Mouse (Mus musculus) intestine, postnatal 0 days (tissue): ENCODE results near the gene Gipr. TPM values are rescaled to one million over a fixed set of nuclear protein-coding genes. Genes with fewer than 3 reads are reported as not detected.

ENCODE experiments used
- ATAC-seq: fragments of 200-750 bp; cut with Nextera tagmentation; 2 replicates; pipeline ENCODE4 v1.8.0; 2017; ENCODE audit warnings: mild to moderate bottlenecking, moderate TSS enrichment, moderate library complexity
- H3K27ac ChIP-seq: fragments of 300-500 bp; sonication (generic); 2 replicates; pipeline ENCODE4 v1.5.1; 2014; ENCODE audit warnings: mild to moderate bottlenecking, low read depth, low read length, moderate library complexity
- H3K27me3 ChIP-seq: fragments of 300-500 bp; sonication (generic); replicated peaks from 2 replicates; pipeline ENCODE4 v1.6.1; 2014; ENCODE audit warnings: low read length, mixed read lengths; ENCODE audit not compliant: control insufficient read depth, insufficient read depth
- H3K36me3 ChIP-seq: fragments of 300-500 bp; sonication (generic); 2 replicates; pipeline ENCODE4 v1.6.1; 2014; ENCODE audit warnings: mild to moderate bottlenecking, moderate library complexity; ENCODE audit not compliant: control insufficient read depth, insufficient read depth
- H3K4me1 ChIP-seq: fragments of 300-500 bp; sonication (generic); replicated peaks from 2 replicates; pipeline ENCODE4 v1.6.1; 2014; ENCODE audit warnings: antibody characterized with exemption, low read length, mixed read lengths; ENCODE audit not compliant: control insufficient read depth, insufficient read depth
- H3K4me2 ChIP-seq: fragments of 300-500 bp; sonication (generic); replicated peaks from 2 replicates; pipeline ENCODE4 v1.6.1; 2014; ENCODE audit warnings: low read depth, mild to moderate bottlenecking, moderate library complexity
- H3K4me3 ChIP-seq: fragments of 300-500 bp; sonication (generic); 2 replicates; pipeline ENCODE4 v1.5.1; 2014; ENCODE audit warnings: low read depth, low read length
- H3K9ac ChIP-seq: fragments of 300-500 bp; sonication (generic); 2 replicates; pipeline ENCODE4 v1.6.1; 2014; ENCODE audit warnings: mild to moderate bottlenecking, low read depth, low read length
- H3K9me3 ChIP-seq: fragments of 300-500 bp; sonication (generic); 2 replicates; pipeline ENCODE4 v1.6.1; 2016; ENCODE audit warnings: mixed run types; ENCODE audit not compliant: control insufficient read depth
- CTCF ChIP-seq: sonication (generic); IDR thresholded peaks from 2 replicates; pipeline ENCODE4 v1.5.1; 2016; ENCODE audit warnings: low read depth, mild to moderate bottlenecking, control low read depth, antibody characterized with exemption, moderate library complexity
- WGBS: fragments of 180-500 bp; shearing (Covaris S2); extraction: QIAGEN DNeasy Blood & Tissue Kit; methylation state at CpG from one replicate; pipeline ENCODE4 v1.1.7; 2014; 5-methylcytosine and 5-hydroxymethylcytosine counted together
- polyA plus RNA-seq: library from polyadenylated mRNA; unstranded; fragments of >200 nt; fragmentation: Nextera tagmentation; extraction: Ambion mirVana; gene quantifications from 2 replicates; pipeline ENCODE4 v1.2.1, GENCODE M21; 2015

Gipr gene
- polyA plus RNA-seq, 1 experiment from 2014 or later: 0.48 TPM

DNA sequence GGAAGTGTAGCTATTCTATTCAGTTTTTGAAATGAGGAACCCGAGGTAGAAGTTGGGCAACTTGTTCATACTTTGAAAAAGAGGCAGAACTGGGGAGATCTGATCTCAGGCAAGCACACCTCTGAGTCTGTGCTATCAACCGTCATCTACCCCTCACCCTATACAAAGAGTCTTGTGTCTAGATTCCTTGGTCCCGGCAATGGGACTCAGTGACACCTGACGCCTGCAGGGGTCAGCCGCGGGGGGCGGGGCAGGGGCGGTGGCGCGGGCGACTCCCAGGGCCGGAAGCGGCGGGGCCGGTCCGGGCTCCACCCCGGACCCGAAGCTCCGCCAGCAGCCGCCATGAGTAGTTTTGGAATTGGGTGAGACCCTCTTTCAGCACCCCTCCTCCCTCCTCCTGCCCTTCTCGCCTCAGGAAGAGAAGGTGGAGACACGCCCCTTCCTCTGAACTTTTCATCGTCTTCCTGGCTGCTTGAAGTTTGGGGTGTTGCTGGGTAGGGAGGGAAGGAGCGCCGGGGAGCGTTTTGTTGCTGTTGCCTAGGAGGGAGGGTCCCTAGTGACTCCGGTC is 15.0 kb upstream of the Gipr start:
- no peak overlapping the region for H3K27ac ChIP-seq
- 2% methylated on average over 24 of the region's 27 CpGs for WGBS
- ATAC-seq: no peak

DNA sequence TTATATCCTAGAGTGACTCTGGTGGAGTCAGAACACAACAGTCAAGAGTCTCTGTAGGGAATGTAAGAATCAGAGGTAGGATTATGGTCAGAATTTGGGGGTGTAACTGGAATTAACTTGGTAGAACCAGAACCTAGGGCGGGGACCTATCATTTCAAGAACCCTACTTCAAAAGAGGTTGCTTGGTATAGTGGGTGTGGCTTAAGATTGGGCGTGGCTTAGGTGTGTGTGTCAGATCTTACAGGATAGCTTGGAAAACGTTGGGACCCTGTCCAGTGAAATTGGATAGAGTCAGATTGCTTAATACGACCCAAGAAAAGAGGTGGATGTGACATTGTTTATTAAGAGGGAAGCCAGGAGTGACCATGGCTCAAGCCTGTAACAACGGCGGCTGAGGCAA is 14.0 kb upstream of the Gipr start:
- WGBS: 41% methylated on average over 6 of the region's 6 CpGs
- peak overlapping the region; percentile 48; the same call in 1 of the 2 replicates for H3K4me2 ChIP-seq

More for the DNA sequence above, 15.0 kb upstream of the Gipr start:
- 0 out of 2 replicates have a peak, but pooled peaks cover 4% of the 10 kb centered on the region for H3K4me1 ChIP-seq
- peak overlapping the region; percentile 52 for H3K9ac ChIP-seq
- H3K36me3 ChIP-seq: no peaks in the 10 kb centered on the region; the same call in 1 of the 2 replicates
- 0 out of 2 replicates have a peak, but pooled peaks have one; percentile 15 for TF ChIP-seq CTCF
- H3K4me2 ChIP-seq: peak overlapping the region; percentile 85
- H3K9me3 ChIP-seq: 0 out of 2 replicates have a peak, but pooled peaks cover 4% of the 10 kb centered on the region
- H3K4me3 ChIP-seq: peak overlapping the region; percentile 61
- H3K27me3 ChIP-seq: peaks cover 41% of the 10 kb centered on the region

DNA sequence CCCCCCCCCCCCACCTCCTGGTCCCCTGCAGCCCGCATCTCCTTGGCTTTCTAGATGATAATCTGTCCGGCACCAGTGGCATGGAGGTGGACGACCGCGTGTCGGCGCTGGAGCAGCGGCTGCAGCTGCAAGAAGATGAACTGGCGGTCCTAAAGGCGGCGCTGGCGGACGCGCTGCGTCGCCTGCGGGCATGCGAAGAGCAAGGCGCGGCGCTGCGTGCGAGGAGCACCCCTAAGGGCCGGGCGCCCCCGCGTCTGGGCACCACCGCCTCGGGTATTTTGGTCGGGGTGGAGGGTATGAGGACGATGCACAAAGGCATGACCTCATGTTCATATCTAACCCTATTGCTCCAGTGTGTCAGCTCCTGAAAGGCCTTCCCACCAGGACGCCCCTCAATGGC is 13.2 kb upstream of the Gipr start:
- H3K9ac ChIP-seq: no peak overlapping the region
- H3K9me3 ChIP-seq: 0 out of 2 replicates have a peak, but pooled peaks cover 4% of the 10 kb centered on the region
- no peaks in the 10 kb centered on the region for H3K36me3 ChIP-seq
- peak; percentile 7; the same call in 1 of the 2 replicates for ATAC-seq
- WGBS: under 1% methylated on average over 32 of the region's 32 CpGs
- peak; percentile 90 for TF ChIP-seq CTCF
- H3K4me3 ChIP-seq: 0 out of 2 replicates have a peak overlapping the region, but pooled peaks have one; percentile 1
- no peak overlapping the region for H3K27ac ChIP-seq
- 0 out of 2 replicates have a peak, but pooled peaks cover 4% of the 10 kb centered on the region for H3K4me1 ChIP-seq
- H3K4me2 ChIP-seq: peak overlapping the region; percentile 48
- H3K27me3 ChIP-seq: peaks cover 48% of the 10 kb centered on the region

More for the DNA sequence above, 14.0 kb upstream of the Gipr start:
- no peaks in the 10 kb centered on the region for H3K36me3 ChIP-seq
- peaks cover 48% of the 10 kb centered on the region for H3K27me3 ChIP-seq
- H3K4me3 ChIP-seq: no peak overlapping the region
- no peak for ATAC-seq
- H3K9me3 ChIP-seq: 0 out of 2 replicates have a peak, but pooled peaks cover 4% of the 10 kb centered on the region
- H3K27ac ChIP-seq: no peak overlapping the region
- TF ChIP-seq CTCF: no peak
- no peak overlapping the region for H3K9ac ChIP-seq
- H3K4me1 ChIP-seq: 0 out of 2 replicates have a peak, but pooled peaks cover 4% of the 10 kb centered on the region

DNA sequence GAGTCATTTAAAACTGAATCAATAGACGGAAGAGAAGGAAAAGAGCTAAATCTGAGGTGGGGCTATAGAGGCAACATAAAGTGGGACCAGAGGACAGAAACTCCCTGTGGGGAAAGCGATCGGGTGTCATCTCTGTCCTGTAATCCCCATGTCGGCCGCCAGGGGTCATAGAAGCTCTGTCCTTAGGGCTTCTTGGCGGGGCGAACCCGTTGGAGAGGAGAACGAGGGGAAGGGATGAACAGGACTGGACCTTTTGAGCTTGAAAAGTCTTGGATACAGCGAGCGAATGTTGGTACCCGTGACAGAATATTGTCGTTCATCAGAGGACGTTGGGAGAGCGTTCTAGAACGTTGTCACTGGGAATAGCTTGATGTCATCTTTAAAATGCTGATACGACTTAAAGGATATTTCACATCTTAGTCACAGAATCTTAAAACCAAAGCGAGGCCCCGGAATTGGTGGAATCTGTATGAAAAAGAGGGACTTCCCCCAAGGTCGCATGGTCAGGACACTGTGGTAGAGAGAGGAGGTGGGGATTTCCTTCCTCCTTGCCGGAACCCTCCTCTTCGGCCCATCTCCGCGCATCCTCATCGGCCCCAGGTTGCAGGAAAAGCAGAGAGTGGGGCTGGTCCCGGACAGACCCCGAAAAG is 12.6 kb upstream of the Gipr start:
- no peaks in the 10 kb centered on the region for H3K36me3 ChIP-seq
- no peak overlapping the region; the same call in 1 of the 2 replicates for H3K4me3 ChIP-seq
- peaks cover 48% of the 10 kb centered on the region for H3K27me3 ChIP-seq
- peak overlapping the region; percentile 48; the same call in 1 of the 2 replicates for H3K4me2 ChIP-seq
- peak; percentile 92 for TF ChIP-seq CTCF
- H3K9me3 ChIP-seq: 0 out of 2 replicates have a peak, but pooled peaks cover 4% of the 10 kb centered on the region
- no peak for ATAC-seq
- peak overlapping the region; percentile 11; the same call in 1 of the 2 replicates for H3K9ac ChIP-seq
- H3K27ac ChIP-seq: no peak overlapping the region
- WGBS: 8% methylated on average over 27 of the region's 27 CpGs
- 0 out of 2 replicates have a peak, but pooled peaks cover 4% of the 10 kb centered on the region for H3K4me1 ChIP-seq

DNA sequence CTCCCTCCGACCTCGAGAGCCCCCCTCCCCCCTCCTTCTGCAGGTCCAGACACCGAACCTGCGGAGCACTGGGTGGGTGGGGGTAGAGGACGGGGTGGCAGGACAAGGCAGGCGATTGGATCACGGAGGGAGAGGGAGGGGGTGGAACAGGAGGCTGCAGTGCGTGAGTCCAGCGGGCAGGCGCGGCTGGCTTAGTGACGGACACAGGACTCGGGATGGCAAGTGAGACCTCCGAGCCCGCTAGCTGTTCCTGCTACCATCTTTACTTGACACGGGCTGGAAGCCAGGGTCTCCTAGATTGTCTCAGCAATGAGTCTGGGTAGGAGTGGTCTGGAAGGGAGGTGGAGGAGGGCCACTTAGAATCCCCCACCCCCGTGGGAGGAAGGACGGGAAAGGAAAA is 12.1 kb upstream of the Gipr start:
- no peak for TF ChIP-seq CTCF
- 0 out of 2 replicates have a peak, but pooled peaks cover 4% of the 10 kb centered on the region for H3K4me1 ChIP-seq
- H3K9ac ChIP-seq: peak overlapping the region; percentile 11; the same call in 1 of the 2 replicates
- H3K27ac ChIP-seq: no peak overlapping the region
- H3K9me3 ChIP-seq: 0 out of 2 replicates have a peak, but pooled peaks cover 4% of the 10 kb centered on the region
- no peaks in the 10 kb centered on the region for H3K36me3 ChIP-seq
- H3K27me3 ChIP-seq: peaks cover 48% of the 10 kb centered on the region
- WGBS: 18% methylated on average over 18 of the region's 18 CpGs
- H3K4me3 ChIP-seq: no peak overlapping the region; the same call in none of the 2 replicates
- ATAC-seq: no peak
- no peak overlapping the region for H3K4me2 ChIP-seq

DNA sequence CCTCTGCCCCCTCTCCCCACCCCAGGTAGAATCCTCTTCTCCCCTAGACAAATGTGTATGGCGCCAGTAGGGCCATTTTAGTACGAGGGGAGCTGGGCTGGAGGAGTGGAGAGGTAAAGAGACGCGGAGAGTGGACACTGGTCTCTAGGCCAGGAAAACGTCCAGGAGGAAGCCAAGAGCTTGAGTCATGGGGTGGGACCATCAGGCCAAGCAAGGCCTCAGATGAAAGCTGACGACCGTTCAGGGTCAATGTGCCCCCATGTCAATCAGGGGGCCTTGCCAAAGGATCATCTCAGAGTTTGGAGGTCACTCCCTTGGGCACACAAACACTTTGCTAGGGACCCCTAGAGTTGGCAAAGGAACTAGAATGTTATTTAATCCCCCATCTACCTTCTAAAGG is 11.3 kb upstream of the Gipr start:
- no peak overlapping the region for H3K9ac ChIP-seq
- H3K4me2 ChIP-seq: no peak overlapping the region
- H3K9me3 ChIP-seq: 0 out of 2 replicates have a peak, but pooled peaks cover 4% of the 10 kb centered on the region
- H3K4me1 ChIP-seq: 0 out of 2 replicates have a peak, but pooled peaks cover 4% of the 10 kb centered on the region
- no peaks in the 10 kb centered on the region for H3K36me3 ChIP-seq
- no peak for TF ChIP-seq CTCF
- H3K4me3 ChIP-seq: no peak overlapping the region
- peaks cover 48% of the 10 kb centered on the region for H3K27me3 ChIP-seq
- 75% methylated on average over 7 of the region's 7 CpGs for WGBS
- no peak for ATAC-seq
- no peak overlapping the region for H3K27ac ChIP-seq
